Mouse (Mus musculus) frontal cortex, adult (tissue): ENCODE results near the gene Stk4.

Source experiments
- ATAC-seq: cut with Nextera tagmentation; 2 replicates; pipeline ENCODE4 v1.9.2; 2017; ENCODE audit warnings: mild to moderate bottlenecking, moderate library complexity, mixed read lengths; ENCODE audit not compliant: low TSS enrichment

Stk4 gene

GRCm38 (mm10) chr2:164128576-164129411 is 58.7 kb downstream of the Stk4 start:
- no peak for ATAC-seq

GRCm38 (mm10) chr2:164131586-164131985 is 61.5 kb downstream of the Stk4 start:
- ATAC-seq: no peak

GRCm38 (mm10) chr2:164134563-164134962 is 64.4 kb downstream of the Stk4 start:
- peak; percentile 58 for ATAC-seq

GRCm38 (mm10) chr2:164135367-164135766 is 65.2 kb downstream of the Stk4 start:
- no peak for ATAC-seq

GRCm38 (mm10) chr2:164136393-164136792 is 66.3 kb downstream of the Stk4 start:
- no peak for ATAC-seq

GRCm38 (mm10) chr2:164137754-164138153 is 67.6 kb downstream of the Stk4 start:
- ATAC-seq: peak; percentile 86

- peak; percentile 64 for ATAC-seq
Observed at GRCm38 (mm10) chr2:164142021-164142420, 71.9 kb downstream of the Stk4 start.

GRCm38 (mm10) chr2:164144025-164144424 is 73.9 kb downstream of the Stk4 start:
- no peak for ATAC-seq

- no peak for ATAC-seq
Observed at GRCm38 (mm10) chr2:164144541-164144940, 74.4 kb downstream of the Stk4 start.

GRCm38 (mm10) chr2:164146556-164146955 is 76.4 kb downstream of the Stk4 start:
- 0 out of 2 replicates have a peak, but pooled peaks have one; percentile 21 for ATAC-seq

- ATAC-seq: no peak
Observed at GRCm38 (mm10) chr2:164150086-164150760, 80.1 kb downstream of the Stk4 start.

GRCm38 (mm10) chr2:164152341-164152740 is 82.2 kb downstream of the Stk4 start:
- no peak for ATAC-seq

GRCm38 (mm10) chr2:164154007-164154406 is 83.9 kb downstream of the Stk4 start:
- no peak for ATAC-seq

GRCm38 (mm10) chr2:164156158-164156557 is 86.0 kb downstream of the Stk4 start:
- ATAC-seq: no peak

- ATAC-seq: no peak
Observed at GRCm38 (mm10) chr2:164158838-164159237, 88.7 kb downstream of the Stk4 start.

- ATAC-seq: no peak
Observed at GRCm38 (mm10) chr2:164161515-164162055, 91.5 kb downstream of the Stk4 start.

GRCm38 (mm10) chr2:164164941-164165340 is 94.8 kb downstream of the Stk4 start:
- no peak for ATAC-seq

- peak; percentile 34 for ATAC-seq
Observed at GRCm38 (mm10) chr2:164167752-164168570, 97.8 kb downstream of the Stk4 start.

GRCm38 (mm10) chr2:164168571-164168946 is 98.4 kb downstream of the Stk4 start:
- ATAC-seq: peak; percentile 20

GRCm38 (mm10) chr2:164170326-164170725 is 100.2 kb downstream of the Stk4 start:
- ATAC-seq: peak; percentile 29; the same call in 1 of the 2 replicates

- peak; percentile 6; the same call in 1 of the 2 replicates for ATAC-seq
Observed at GRCm38 (mm10) chr2:164170902-164171301, 100.8 kb downstream of the Stk4 start, which contains the start of gene Kcns1. Kcns1 (minus strand) TSS chr2:164171113.

GRCm38 (mm10) chr2:164173394-164173793 is 103.3 kb downstream of the Stk4 start:
- ATAC-seq: no peak
